Mouse (Mus musculus) hindbrain, postnatal 0 days (tissue): ENCODE data around the gene Nop53. TPM values are rescaled to one million over a fixed set of nuclear protein-coding genes. Genes with fewer than 3 reads are reported as not detected.
A peak's percentile ranks its signal among the peaks of the same experiment; 100 is the strongest.

Experiments
- ATAC-seq: fragments of 200-750 bp; cut with Nextera tagmentation; 2 replicates; pipeline ENCODE4 v1.8.0; 2017; ENCODE audit warnings: mild to moderate bottlenecking, moderate TSS enrichment, moderate library complexity
- DNase-seq: peaks from one replicate; pipeline ENCODE4 v3.0.0-alpha.2; 2015; ENCODE audit warnings: low spot score
- H3K27ac ChIP-seq: fragments of 300-500 bp; sonication (generic); 2 replicates; pipeline ENCODE4 v1.5.1; 2014; ENCODE audit warnings: mild to moderate bottlenecking
- H3K27me3 ChIP-seq: fragments of 300-500 bp; sonication (generic); 2 replicates; pipeline ENCODE4 v1.6.1; 2014; ENCODE audit warnings: low read length, mixed read lengths; ENCODE audit not compliant: insufficient read depth
- H3K36me3 ChIP-seq: fragments of 300-500 bp; sonication (generic); 2 replicates; pipeline ENCODE4 v1.6.1; 2014; ENCODE audit warnings: low read length, mixed read lengths; ENCODE audit not compliant: insufficient read depth
- H3K4me1 ChIP-seq: fragments of 300-500 bp; sonication (generic); 2 replicates; pipeline ENCODE4 v1.6.1; 2014; ENCODE audit warnings: antibody characterized with exemption, low read length, mixed read lengths; ENCODE audit not compliant: insufficient read depth
- H3K4me2 ChIP-seq: fragments of 300-500 bp; sonication (generic); 2 replicates; pipeline ENCODE4 v1.6.1; 2014; ENCODE audit warnings: low read depth, mild to moderate bottlenecking, low read length, moderate library complexity, mixed read lengths
- H3K4me3 ChIP-seq: fragments of 300-500 bp; sonication (generic); 2 replicates; pipeline ENCODE4 v1.5.1; 2014; ENCODE audit warnings: low read length
- H3K9ac ChIP-seq: fragments of 300-500 bp; sonication (generic); replicated peaks from 2 replicates; pipeline ENCODE4 v1.6.1; 2014; ENCODE audit warnings: mild to moderate bottlenecking, low read length, moderate library complexity, mixed read lengths
- H3K9me3 ChIP-seq: fragments of 300-500 bp; sonication (generic); 2 replicates; pipeline ENCODE4 v1.6.1; 2016; ENCODE audit warnings: low read length, mixed read lengths
- CTCF ChIP-seq: IDR thresholded peaks from 2 replicates; pipeline ENCODE4 v1.5.1; 2016; ENCODE audit warnings: antibody characterized with exemption, control low read depth, low read depth
- WGBS: fragments of 180-500 bp; shearing (Covaris S2); extraction: QIAGEN DNeasy Blood & Tissue Kit; methylation state at CpG from one replicate; pipeline ENCODE4 v1.1.7; 2014; 5-methylcytosine and 5-hydroxymethylcytosine counted together
- polyA plus RNA-seq: library from polyadenylated mRNA; unstranded; fragments of >200 nt; fragmentation: Nextera tagmentation; extraction: Ambion mirVana; gene quantifications from 2 replicates; pipeline ENCODE4 v1.2.1, GENCODE M21; 2015
- total RNA-seq: library from RNA; depleted of rRNA; stranded (reverse); fragments of >200 nt; gene quantifications from 2 replicates; pipeline ENCODE4 v1.2.3, GENCODE M21; 2014

Gene Nop53
- total and polyA plus RNA-seq, 2 experiments from 2014 or later: 76.5 to 127 TPM

GRCm38 (mm10) chr7:15914751-15915150 is 31.1 kb downstream of the Nop53 start:
- no peak for TF ChIP-seq CTCF
- peaks cover 8% of the 10 kb centered on the region; the same call in 1 of the 2 replicates for H3K36me3 ChIP-seq
- no peak overlapping the region for H3K27ac ChIP-seq
- ATAC-seq: no peak
- no peaks in the 10 kb centered on the region for H3K27me3 ChIP-seq
- H3K4me1 ChIP-seq: no peaks in the 10 kb centered on the region
- no peaks in the 10 kb centered on the region for H3K9me3 ChIP-seq
- DNase-seq: no peak
- H3K9ac ChIP-seq: no peak overlapping the region
- WGBS: 89% methylated on average over 2 of the region's 2 CpGs
- no peak overlapping the region for H3K4me2 ChIP-seq
- no peak overlapping the region for H3K4me3 ChIP-seq

GRCm38 (mm10) chr7:15914252-15914651 is 31.6 kb downstream of the Nop53 start:
- TF ChIP-seq CTCF: peak; percentile 72
- WGBS: 43% methylated on average over 2 of the region's 2 CpGs
- Histone ChIP-seq H3K27ac (no peak overlapping the region), H3K27me3 (no peaks in the 10 kb centered on the region), H3K9ac (no peak overlapping the region), H3K4me2 (no peak overlapping the region), H3K36me3 (peaks cover 6% of the 10 kb centered on the region; the same call in 1 of the 2 replicates), H3K4me3 (no peak overlapping the region), H3K4me1 (no peaks in the 10 kb centered on the region), H3K9me3 (no peaks in the 10 kb centered on the region)
- DNase-seq (peak; percentile 35), ATAC-seq (no peak)

GRCm38 (mm10) chr7:15912183-15912582 is 33.7 kb downstream of the Nop53 start:
- no peak overlapping the region for H3K4me2 ChIP-seq
- WGBS: 2% methylated on average over 4 of the region's 4 CpGs
- DNase-seq (peak; percentile 90), ATAC-seq (peak; percentile 73)
- no peak overlapping the region for H3K9ac ChIP-seq
- H3K4me3 ChIP-seq: no peak overlapping the region
- peak; percentile 85 for TF ChIP-seq CTCF
- H3K4me1 ChIP-seq: no peaks in the 10 kb centered on the region
- no peaks in the 10 kb centered on the region for H3K9me3 ChIP-seq
- no peak overlapping the region for H3K27ac ChIP-seq
- peaks cover 2% of the 10 kb centered on the region; the same call in 1 of the 2 replicates for H3K36me3 ChIP-seq
- no peaks in the 10 kb centered on the region for H3K27me3 ChIP-seq

DNA sequence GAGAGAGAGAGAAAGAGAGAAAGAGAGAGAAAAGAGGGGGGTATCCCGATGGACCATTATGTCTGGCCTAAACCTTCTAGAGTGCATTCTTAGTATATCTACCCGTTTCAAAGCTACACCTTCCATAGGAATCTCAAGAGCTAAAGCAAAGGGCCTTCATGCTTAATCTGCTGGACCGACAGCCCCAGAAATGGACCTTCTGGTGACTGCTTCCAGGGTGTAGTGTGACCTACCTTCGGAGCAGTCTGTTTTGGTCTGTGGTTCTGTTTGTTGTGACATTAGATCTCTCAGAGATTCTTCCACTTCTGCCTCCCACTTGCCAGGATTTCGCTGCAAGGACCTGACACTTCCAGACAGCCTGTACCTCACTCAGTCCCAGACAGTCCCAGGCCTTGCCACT is 35.4 kb downstream of the Nop53 start:
- Histone ChIP-seq H3K4me1 (no peaks in the 10 kb centered on the region), H3K27me3 (no peaks in the 10 kb centered on the region), H3K36me3 (no peaks in the 10 kb centered on the region), H3K27ac (no peak overlapping the region), H3K9me3 (no peaks in the 10 kb centered on the region), H3K9ac (no peak overlapping the region), H3K4me2 (no peak overlapping the region), H3K4me3 (no peak overlapping the region)
- no peak for DNase-seq
- WGBS: 85% methylated on average over 5 of the region's 5 CpGs
- no peak for TF ChIP-seq CTCF
- ATAC-seq: no peak

- DNase-seq (no peak), ATAC-seq (no peak)
- Histone ChIP-seq H3K36me3 (no peaks in the 10 kb centered on the region), H3K4me2 (no peak overlapping the region), H3K4me3 (no peak overlapping the region), H3K4me1 (no peaks in the 10 kb centered on the region), H3K27ac (no peak overlapping the region), H3K27me3 (no peaks in the 10 kb centered on the region), H3K9me3 (no peaks in the 10 kb centered on the region), H3K9ac (no peak overlapping the region)
- WGBS: 80% methylated on average over 8 of the region's 8 CpGs
- no peak for TF ChIP-seq CTCF
These were observed 37.8 kb downstream of the Nop53 start for GRCm38 (mm10) chr7:15907971-15908590.

- Histone ChIP-seq H3K36me3 (no peaks in the 10 kb centered on the region), H3K27ac (no peak overlapping the region), H3K4me2 (no peak overlapping the region), H3K9me3 (no peaks in the 10 kb centered on the region), H3K27me3 (no peaks in the 10 kb centered on the region), H3K4me1 (no peaks in the 10 kb centered on the region), H3K4me3 (no peak overlapping the region), H3K9ac (no peak overlapping the region)
- no peak for ATAC-seq
- TF ChIP-seq CTCF: no peak
- DNase-seq: no peak
- WGBS: 72% methylated on average over 1 of the region's 1 CpGs
These were observed 39.3 kb downstream of the Nop53 start for GRCm38 (mm10) chr7:15906602-15907001.

GRCm38 (mm10) chr7:15905861-15906260 is 40.0 kb downstream of the Nop53 start:
- no peak for TF ChIP-seq CTCF
- Histone ChIP-seq H3K9ac (no peak overlapping the region), H3K4me1 (no peaks in the 10 kb centered on the region), H3K4me2 (no peak overlapping the region), H3K4me3 (no peak overlapping the region), H3K27ac (no peak overlapping the region), H3K36me3 (no peaks in the 10 kb centered on the region), H3K27me3 (no peaks in the 10 kb centered on the region), H3K9me3 (no peaks in the 10 kb centered on the region)
- 67% methylated on average over 7 of the region's 7 CpGs for WGBS
- no peak for DNase-seq
- ATAC-seq: no peak
